Mouse (Mus musculus): ENCODE results near the gene Gnb2. TPM values are rescaled to one million over a fixed set of nuclear protein-coding genes. Genes with fewer than 3 reads are reported as not detected.
A peak's percentile ranks its signal among the peaks of the same experiment; 100 is the strongest.

Gnb2 gene
- polyA plus RNA-seq, 1 experiment from 2014 or later: 440 TPM

DNA sequence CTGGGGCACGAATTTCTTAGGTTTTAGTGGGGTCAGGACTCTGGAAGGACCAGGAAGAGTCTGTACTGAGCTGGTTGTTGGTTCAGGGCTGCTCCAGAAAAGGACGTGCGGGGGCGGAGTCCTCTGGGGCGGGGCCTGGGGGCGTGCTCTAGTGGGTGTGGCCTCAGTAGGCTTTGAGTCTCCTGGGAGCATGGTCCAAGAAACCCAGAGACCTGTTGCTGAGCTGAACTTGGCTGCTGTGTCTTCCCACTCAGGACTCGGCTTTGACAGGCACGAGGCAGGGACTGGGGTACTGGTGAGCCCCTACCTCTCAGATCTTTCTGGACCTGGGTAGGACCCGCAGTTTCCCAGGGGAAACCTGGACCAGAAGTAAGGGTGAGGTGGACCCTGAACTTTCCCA lies 36.4 kb upstream of the Gnb2 start, which contains the start of gene Tfr2:
Tfr2 (plus strand) TSS at position 176 of the 400 bp plus-strand sequence.
- Histone ChIP-seq H3K9ac (no peak within 1 kb of the TSS), H3K4me2 (peak within 1 kb of the TSS; percentile 32; the same call in 1 of the 2 replicates), H3K27me3 (ENCODE audit: insufficient read depth, low read length) (peaks cover 5% of the 10 kb centered on the region; the same call in 1 of the 2 replicates), H3K4me3 (ENCODE audit: low read depth, low read length) (no peak within 1 kb of the TSS; the same call in 1 of the 2 replicates), H3K36me3 (ENCODE audit: insufficient read depth) (no peaks in the 10 kb centered on the region), H3K9me3 (ENCODE audit: low read depth, low read length) (no peaks in the 10 kb centered on the region), H3K27ac (ENCODE audit: low read depth) (no peak within 1 kb of the TSS), H3K4me1 (ENCODE audit: insufficient read depth) (peaks cover 4% of the 10 kb centered on the region; the same call in 1 of the 2 replicates)
- ATAC-seq (ENCODE audit: insufficient read depth) (peak; percentile 83), DNase-seq (peak; percentile 66)
- WGBS: 25% methylated on average over 9 of the region's 9 CpGs
- TF ChIP-seq CTCF (IDR thresholded peaks at IDR 0.05; ENCODE audit: low read depth): no peak

DNA sequence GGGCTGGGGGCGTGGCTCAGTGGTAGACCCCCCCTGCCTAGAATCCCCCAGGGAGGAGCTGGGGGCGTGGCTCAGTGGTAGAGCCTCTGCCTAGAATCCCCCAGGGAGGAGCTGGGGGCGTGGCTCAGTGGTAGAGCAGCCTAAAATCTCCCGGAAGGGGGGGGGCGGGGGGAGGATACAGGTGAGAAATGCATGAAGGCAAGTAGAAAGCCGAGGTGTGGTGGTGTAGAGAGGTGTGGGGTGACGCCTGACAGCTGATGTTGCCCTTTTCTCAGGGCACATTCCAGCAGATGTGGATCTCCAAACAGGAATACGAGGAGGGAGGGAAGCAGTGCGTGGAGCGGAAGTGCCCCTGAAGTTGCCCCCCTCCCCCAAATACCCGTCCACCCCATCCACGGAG lies 35.7 kb upstream of the Gnb2 start:
- DNase-seq: no peak
- Histone ChIP-seq H3K27ac (ENCODE audit: low read depth) (no peak overlapping the region), H3K9ac (no peak overlapping the region), H3K9me3 (ENCODE audit: low read depth, low read length) (no peaks in the 10 kb centered on the region), H3K4me1 (ENCODE audit: insufficient read depth) (peaks cover 4% of the 10 kb centered on the region; the same call in 1 of the 2 replicates), H3K4me3 (ENCODE audit: low read depth, low read length) (no peak overlapping the region), H3K4me2 (0 out of 2 replicates have a peak overlapping the region, but pooled peaks have one; percentile 12), H3K36me3 (ENCODE audit: insufficient read depth) (no peaks in the 10 kb centered on the region), H3K27me3 (ENCODE audit: insufficient read depth, low read length) (peaks cover under 1% of the 10 kb centered on the region; the same call in 1 of the 2 replicates)
- 53% methylated on average over 12 of the region's 12 CpGs for WGBS
- TF ChIP-seq CTCF (IDR thresholded peaks at IDR 0.05; ENCODE audit: low read depth): no peak
- ATAC-seq (ENCODE audit: insufficient read depth): no peak; the same call in 1 of the 2 replicates

DNA sequence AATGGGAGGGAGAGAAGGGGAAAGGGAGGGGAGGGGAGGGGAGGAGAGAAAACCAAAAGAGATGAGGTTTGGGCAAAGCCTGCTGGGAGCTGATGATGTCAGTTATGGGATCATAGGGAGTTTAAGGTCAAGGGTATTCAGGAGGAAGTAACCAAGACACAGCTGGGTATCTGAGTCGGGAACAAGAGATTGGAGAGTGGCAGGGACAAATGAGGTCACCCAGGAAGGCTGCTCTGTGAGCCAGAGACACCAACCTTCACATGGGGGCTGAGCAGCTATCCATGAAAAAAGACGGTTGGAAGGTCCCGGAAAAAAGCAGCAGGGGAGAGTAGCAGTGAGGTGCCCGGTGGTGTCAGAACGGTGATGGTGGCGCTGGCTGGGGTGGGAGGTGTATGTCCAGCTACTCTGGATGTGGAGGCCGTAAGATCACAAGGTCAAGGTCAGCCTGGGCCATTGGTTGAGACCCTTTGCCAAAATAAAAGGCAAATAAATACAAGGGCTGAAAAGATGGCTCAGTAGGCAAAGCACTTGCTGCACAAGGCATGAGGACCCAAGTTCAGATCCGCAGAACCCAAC lies 35.0 kb upstream of the Gnb2 start:
- H3K4me1 ChIP-seq (ENCODE audit: insufficient read depth): peaks cover 4% of the 10 kb centered on the region; the same call in 1 of the 2 replicates
- ATAC-seq (ENCODE audit: insufficient read depth): no peak
- no peak overlapping the region for H3K4me2 ChIP-seq
- no peak overlapping the region for H3K27ac ChIP-seq (ENCODE audit: low read depth)
- no peak overlapping the region for H3K9ac ChIP-seq
- no peak for TF ChIP-seq CTCF (IDR thresholded peaks at IDR 0.05; ENCODE audit: low read depth)
- 73% methylated on average over 8 of the region's 8 CpGs for WGBS
- H3K27me3 ChIP-seq (ENCODE audit: insufficient read depth, low read length): no peaks in the 10 kb centered on the region
- H3K4me3 ChIP-seq (ENCODE audit: low read depth, low read length): no peak overlapping the region
- no peaks in the 10 kb centered on the region for H3K36me3 ChIP-seq (ENCODE audit: insufficient read depth)
- DNase-seq: no peak
- H3K9me3 ChIP-seq (ENCODE audit: low read depth, low read length): no peaks in the 10 kb centered on the region

DNA sequence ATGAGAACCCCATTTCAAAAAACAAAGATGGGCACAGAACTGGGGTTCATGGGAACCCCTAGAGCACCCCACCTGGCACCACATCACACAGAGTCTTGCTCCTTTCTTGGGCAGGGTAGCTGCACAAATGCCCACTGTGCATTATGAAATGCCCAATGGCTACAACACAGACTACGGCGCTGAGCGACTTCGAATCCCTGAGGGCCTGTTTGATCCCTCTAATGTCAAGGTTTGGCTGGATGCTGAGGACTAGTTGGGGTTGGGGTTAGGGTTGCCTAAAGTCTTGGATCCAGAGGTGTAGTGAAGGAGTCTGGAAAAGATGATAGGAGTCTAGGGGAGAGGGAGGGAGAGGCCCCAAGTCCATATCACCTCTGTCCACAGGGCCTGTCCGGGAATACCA lies 33.1 kb upstream of the Gnb2 start:
- DNase-seq (no peak), ATAC-seq (ENCODE audit: insufficient read depth) (no peak)
- Histone ChIP-seq H3K36me3 (ENCODE audit: insufficient read depth) (no peaks in the 10 kb centered on the region), H3K9me3 (ENCODE audit: low read depth, low read length) (no peaks in the 10 kb centered on the region), H3K27me3 (ENCODE audit: insufficient read depth, low read length) (no peaks in the 10 kb centered on the region), H3K4me2 (no peak overlapping the region), H3K4me3 (ENCODE audit: low read depth, low read length) (no peak overlapping the region), H3K27ac (ENCODE audit: low read depth) (no peak overlapping the region), H3K4me1 (ENCODE audit: insufficient read depth) (peaks cover 4% of the 10 kb centered on the region; the same call in 1 of the 2 replicates), H3K9ac (no peak overlapping the region)
- no peak for TF ChIP-seq CTCF (IDR thresholded peaks at IDR 0.05; ENCODE audit: low read depth)
- 91% methylated on average over 5 of the region's 5 CpGs for WGBS

DNA sequence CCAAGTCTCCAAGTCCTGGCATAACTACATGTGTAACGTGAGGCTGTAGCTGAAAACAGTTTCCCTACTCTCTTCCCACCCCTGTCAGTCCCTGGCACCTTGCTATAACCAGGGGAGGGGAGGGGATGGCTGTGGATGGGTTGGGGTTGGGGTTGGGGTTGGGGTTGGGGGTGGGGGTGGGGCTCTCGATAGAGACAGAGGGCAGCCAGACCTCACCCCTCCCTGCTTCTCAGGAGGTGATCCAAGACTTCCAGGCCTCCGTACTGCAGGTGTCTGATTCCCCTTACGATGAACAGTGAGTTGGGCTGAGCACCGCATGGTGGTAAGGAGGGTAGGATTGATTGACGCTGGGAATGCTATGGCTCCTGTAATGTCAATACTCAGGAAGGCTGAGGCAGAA lies 32.4 kb upstream of the Gnb2 start:
- ATAC-seq (ENCODE audit: insufficient read depth) (no peak), DNase-seq (no peak)
- Histone ChIP-seq H3K27ac (ENCODE audit: low read depth) (no peak overlapping the region), H3K9ac (no peak overlapping the region), H3K27me3 (ENCODE audit: insufficient read depth, low read length) (no peaks in the 10 kb centered on the region), H3K4me3 (ENCODE audit: low read depth, low read length) (no peak overlapping the region), H3K4me1 (ENCODE audit: insufficient read depth) (peaks cover 4% of the 10 kb centered on the region; the same call in 1 of the 2 replicates), H3K36me3 (ENCODE audit: insufficient read depth) (no peaks in the 10 kb centered on the region), H3K9me3 (ENCODE audit: low read depth, low read length) (no peaks in the 10 kb centered on the region), H3K4me2 (no peak overlapping the region)
- WGBS: 53% methylated on average over 6 of the region's 6 CpGs
- no peak for TF ChIP-seq CTCF (IDR thresholded peaks at IDR 0.05; ENCODE audit: low read depth)

DNA sequence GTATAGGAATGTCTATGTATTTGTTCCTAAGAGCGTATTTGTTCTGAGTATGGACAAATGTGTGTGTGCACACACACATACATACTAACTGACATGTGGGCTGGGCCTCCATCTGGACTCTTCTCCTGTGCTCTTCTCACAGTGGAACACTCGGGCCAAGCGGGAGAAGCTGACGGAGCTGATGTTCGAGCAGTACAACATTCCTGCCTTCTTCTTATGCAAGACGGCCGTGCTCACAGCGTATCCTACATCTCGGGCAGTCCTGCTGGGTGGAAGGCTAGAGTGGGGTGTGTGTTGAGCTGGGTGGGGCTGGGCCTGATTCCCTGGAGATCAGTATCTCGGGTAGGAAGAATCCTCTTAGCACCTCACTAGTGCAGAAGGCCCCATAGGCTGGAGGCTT lies 29.7 kb upstream of the Gnb2 start:
- Histone ChIP-seq H3K4me3 (ENCODE audit: low read depth, low read length) (no peak overlapping the region), H3K27ac (ENCODE audit: low read depth) (no peak overlapping the region), H3K4me1 (ENCODE audit: insufficient read depth) (no peaks in the 10 kb centered on the region), H3K27me3 (ENCODE audit: insufficient read depth, low read length) (no peaks in the 10 kb centered on the region), H3K9ac (no peak overlapping the region), H3K36me3 (ENCODE audit: insufficient read depth) (no peaks in the 10 kb centered on the region), H3K9me3 (ENCODE audit: low read depth, low read length) (no peaks in the 10 kb centered on the region), H3K4me2 (no peak overlapping the region)
- DNase-seq: no peak
- ATAC-seq (ENCODE audit: insufficient read depth): no peak
- no peak for TF ChIP-seq CTCF (IDR thresholded peaks at IDR 0.05; ENCODE audit: low read depth)
- WGBS: 52% methylated on average over 10 of the region's 10 CpGs

DNA sequence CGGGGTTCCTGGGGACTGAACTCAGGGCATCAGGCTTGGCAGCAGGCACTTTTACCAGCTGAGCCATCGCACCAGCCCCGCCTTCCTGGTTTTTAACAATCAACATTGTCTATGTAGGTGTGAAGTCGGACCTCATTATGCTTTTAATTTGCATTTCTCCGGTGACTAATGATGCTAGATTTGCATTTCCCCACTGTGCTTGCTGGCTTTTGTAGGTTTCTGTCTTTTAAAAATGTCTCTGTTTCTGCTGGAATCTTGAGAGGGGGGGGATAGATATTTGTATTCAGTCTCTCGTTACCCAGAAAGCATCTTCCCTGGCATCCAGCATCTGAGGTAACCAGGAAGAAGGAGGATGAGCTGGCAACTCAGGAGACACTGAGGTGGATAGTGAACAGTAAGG lies 28.2 kb upstream of the Gnb2 start:
- no peaks in the 10 kb centered on the region for H3K9me3 ChIP-seq (ENCODE audit: low read depth, low read length)
- H3K27me3 ChIP-seq (ENCODE audit: insufficient read depth, low read length): no peaks in the 10 kb centered on the region
- H3K4me1 ChIP-seq (ENCODE audit: insufficient read depth): no peaks in the 10 kb centered on the region
- no peak overlapping the region for H3K9ac ChIP-seq
- no peaks in the 10 kb centered on the region for H3K36me3 ChIP-seq (ENCODE audit: insufficient read depth)
- ATAC-seq (ENCODE audit: insufficient read depth): no peak
- H3K4me3 ChIP-seq (ENCODE audit: low read depth, low read length): no peak overlapping the region
- TF ChIP-seq CTCF (IDR thresholded peaks at IDR 0.05; ENCODE audit: low read depth): no peak
- 67% methylated on average over 6 of the region's 6 CpGs for WGBS
- no peak overlapping the region for H3K4me2 ChIP-seq
- no peak for DNase-seq
- H3K27ac ChIP-seq (ENCODE audit: low read depth): no peak overlapping the region

All from lung, embryonic 14.5 days (tissue).